Mouse (Mus musculus) lung, postnatal 25 days (tissue): ENCODE results near the gene Sfxn2.

Experiments used
- DNase-seq: peaks from one replicate; pipeline ENCODE4 v3.0.0; 2022; ENCODE audit warnings: low spot score

Gene Sfxn2

DNA sequence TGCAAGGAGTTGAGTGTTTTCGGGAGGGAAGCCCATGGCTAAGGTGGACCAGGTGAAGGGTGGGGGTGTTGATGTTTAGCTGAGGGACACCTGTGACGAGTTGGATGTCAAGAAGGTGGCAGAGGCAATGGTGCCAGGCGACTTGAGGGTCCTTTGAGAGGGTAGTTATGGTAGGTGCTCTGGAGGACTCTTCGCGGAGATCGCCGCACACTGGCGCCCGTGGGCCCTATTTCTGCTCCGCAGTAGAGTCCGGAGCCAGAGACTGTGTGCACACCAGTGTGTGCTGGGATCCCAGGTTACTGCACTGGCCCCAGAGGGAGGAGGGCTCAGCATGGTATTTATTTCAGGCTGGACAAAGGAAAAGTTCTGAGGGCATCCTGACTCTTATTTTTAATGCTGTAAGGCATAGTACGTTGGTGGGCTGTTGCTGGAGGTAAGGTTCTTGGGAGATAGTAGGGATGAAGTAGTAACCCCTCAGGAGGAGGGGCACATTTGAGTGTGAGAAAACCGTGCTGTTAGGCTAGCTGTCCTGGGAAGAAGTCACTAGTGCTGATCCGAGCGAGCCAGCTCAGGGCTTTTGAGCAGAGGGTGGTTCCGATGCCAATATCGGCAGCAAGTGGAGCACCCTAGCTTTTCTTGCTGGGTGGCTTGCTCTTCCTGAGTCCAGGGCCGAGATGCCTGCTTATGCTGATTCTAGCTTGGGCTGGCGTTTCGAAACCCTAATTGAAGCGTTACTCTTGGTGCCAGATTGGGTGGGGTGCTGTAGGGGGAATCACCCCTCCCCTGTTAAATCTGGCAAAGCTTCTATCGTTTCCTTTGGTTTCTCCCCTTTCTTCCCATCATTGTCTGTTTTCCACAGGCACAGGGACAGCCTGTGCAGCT lies 26.5 kb downstream of the Sfxn2 start:
- peak; percentile 51 for DNase-seq

DNA sequence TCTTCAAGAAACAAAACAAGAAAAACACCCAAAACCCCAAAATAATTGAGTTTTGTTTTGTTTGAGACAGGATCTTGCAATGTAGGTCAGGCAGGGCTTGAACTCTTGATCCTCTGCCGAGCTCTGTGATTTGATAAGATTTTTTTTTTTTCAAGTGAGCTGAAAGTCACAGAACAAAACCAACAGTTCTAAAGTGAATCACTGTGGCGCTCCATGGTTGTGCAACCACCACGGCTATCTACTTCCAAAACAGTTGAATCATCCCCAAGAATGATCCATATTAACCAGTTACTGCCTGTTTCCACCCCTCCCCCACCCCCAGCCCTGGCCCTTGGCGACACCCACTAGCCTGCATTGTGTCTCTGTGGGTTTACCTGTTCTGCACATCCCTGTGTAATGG lies 27.2 kb downstream of the Sfxn2 start:
- no peak for DNase-seq

DNA sequence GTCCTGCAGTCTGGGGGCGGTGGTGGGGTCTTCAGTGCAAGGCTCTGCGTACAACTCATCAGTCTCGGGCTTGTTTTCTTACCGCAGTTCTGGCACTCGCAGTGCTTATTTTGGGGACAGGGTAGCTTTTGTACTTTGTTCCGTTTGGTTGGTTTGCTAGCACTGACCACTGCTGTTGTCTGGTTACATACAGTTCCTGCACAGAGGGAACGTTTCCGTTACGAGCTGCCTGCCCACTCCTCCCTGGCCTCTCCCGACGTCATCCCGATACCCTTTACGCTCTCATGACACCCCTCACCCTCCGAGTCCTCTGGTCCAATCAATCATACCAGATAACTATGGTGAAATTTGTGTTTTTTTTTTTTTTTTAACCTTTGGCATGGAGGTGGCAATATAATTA lies 28.3 kb downstream of the Sfxn2 start:
- DNase-seq, result no peak

DNA sequence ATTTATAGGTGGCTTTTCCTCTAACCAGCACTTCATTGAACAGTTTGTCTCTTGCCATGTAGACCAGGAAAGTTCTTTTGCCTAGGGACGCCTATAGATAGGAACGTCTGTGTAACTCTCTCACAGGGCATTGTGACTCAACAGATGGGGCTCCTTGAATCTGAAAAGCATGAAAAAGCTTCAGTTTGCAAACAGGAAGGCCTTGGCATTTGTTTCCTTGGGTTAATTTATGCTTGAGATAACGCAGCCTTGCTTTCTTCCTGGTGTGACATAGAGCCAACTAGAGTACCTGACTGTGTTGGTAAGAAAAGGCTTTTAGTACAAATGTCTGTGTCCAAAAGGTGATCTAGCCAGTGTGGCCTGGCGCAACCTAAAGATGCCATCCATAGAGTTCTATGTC lies 29.2 kb downstream of the Sfxn2 start:
- DNase-seq, result no peak

DNA sequence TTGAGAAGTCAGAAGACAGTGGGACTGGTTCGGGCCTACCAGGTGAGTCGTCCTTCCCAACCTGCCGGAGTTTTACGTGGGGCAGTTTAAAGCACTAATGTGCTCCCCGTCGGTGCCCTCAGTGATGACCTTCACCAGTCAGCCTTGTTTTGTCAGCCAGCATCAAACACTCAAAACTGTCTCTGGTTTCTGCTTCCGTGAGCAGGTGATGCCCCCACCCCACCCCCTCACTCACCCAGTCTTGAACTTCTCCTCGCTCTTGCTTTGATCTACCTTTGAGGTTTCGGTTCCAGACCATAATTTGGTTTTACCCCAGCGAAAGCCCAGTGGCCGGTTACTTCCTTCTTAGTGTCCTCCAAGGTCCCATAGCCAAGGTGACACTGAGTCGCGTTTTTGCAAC lies 33.6 kb downstream of the Sfxn2 start:
- no peak for DNase-seq

DNA sequence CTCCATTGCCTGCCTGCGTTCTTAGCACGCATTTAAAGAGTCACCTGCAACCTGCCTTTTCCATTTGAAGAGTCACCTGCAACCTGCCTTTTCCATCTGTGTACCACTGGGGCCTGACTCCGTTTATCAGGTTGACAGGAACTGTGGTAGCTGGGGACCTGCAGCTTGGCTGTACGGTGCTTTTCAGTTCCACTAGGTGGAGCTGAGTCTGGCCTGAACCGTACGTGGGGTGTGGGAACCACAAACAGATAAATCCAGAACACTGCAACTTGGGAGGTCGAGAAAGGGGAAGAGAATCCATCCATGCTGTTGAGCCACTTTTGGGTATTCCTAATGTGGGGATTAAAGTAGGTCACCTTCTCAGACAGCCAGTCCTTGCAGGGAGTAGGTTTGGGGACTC lies 34.3 kb downstream of the Sfxn2 start:
- peak; percentile 52 for DNase-seq

DNA sequence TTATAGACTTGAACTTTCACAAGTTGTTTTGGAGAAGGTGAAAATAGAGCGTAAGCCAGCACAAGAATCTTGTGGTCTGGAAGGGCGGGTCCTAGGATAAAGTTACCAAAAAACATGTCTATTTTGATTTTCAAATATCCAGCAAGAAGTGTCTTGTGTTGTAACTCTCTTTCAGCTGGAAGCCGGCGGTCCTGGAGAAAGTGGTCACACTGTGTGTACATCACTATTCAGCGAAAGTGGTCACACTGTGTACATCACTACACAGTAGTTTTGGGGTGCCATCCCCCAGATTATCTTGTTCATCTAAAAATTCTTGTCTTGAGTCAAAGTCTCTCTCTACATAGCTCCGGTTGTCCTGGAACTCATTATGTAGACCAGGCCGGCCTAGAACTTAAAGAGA lies 35.0 kb downstream of the Sfxn2 start:
- DNase-seq, result no peak

DNA sequence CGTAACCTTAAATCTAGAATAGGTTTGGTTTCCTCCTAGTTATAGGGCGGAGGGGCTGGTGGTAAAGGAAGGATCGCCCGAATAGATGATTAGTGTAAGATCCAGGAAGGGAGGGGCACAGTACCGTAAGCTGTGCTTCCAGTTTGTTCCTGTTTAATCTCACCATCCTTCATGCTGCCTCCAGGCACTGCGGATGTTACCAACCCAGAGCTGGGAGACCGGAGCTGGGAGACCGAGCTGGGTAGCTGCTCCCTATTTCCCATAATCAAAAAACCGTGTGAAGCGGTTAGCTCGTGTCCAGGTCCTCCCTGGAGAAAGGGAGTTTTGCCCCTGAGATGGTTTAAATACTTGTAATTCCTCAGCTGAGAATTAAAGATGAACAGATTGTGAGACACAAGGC lies 43.2 kb downstream of the Sfxn2 start:
- DNase-seq, result no peak

DNA sequence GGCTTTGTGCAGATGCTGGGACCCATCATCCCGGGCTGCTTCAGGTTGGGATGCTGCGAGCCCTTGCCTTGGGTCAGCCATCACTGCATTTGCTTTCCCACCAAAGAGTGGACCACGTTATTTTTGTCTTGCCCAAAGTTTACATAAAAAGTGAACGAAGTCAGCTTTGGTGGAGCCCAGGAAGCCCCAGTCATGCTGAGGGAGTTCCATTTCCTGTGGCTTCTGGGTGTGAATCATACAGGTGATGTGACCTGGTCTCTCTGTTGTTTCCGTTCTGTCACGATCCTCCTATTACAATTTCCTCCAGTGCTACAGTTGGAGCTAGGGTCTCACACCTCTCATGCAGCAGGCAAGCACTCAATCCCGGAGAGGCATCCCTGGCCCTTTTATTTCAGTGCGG lies 44.2 kb downstream of the Sfxn2 start:
- DNase-seq, result no peak

DNA sequence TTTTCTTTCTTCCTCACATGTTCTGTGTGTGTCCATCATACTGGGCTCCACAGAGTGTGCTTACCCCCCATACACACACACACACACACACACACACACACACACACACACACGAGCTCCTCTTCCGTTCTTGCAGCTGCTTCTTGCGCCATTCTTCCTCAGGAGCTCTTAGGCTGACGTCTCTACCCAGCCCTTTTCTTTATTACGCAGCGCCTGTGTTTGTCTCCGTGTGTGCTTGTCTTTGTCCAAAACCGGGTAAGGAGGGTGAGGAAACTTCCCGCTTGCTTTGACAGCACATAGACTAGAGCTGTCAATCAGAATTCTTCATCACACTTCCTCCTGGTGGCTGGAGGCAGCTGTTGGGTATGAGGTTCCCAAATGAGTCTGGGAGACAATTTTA lies 45.2 kb downstream of the Sfxn2 start:
- peak; percentile 59 for DNase-seq

DNA sequence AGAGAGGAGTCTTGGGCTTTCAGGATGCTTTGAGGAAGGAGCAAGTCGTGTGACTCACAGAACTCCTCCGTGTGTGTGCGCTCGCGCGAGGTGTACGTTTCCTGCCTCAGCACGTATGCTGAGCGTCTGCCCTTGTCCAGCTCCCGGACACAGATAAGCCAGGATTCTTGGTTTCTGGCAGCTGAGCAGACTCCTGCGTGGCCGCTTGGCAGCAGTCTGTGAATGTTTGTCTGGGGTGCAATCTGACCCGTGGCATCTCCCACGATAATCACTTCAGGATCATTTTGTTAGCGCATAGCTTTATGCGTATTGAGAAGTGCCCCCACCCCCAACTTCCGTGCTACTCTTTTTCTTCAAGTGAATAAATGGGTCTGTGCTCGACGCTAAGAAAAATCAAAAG lies 45.8 kb downstream of the Sfxn2 start:
- DNase-seq, result no peak

DNA sequence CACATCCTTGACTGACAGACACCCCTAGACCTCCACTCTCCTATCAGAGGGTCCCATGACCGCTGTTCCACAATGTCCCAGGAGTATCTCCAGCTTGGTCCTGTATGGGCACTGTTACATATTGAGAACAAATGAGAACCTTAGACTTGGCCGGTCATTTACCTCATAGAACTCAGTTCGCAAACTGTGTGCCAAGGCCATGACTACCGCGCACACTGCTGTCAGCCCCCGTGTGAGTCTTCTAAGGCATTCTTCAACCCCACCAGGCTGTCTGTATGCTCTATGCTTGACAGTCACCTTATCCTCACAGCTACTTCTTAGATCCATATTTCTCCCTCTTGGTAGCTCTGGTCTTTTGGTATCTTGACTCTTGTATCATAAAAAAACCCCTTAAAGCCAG lies 46.4 kb downstream of the Sfxn2 start:
- no peak for DNase-seq

DNA sequence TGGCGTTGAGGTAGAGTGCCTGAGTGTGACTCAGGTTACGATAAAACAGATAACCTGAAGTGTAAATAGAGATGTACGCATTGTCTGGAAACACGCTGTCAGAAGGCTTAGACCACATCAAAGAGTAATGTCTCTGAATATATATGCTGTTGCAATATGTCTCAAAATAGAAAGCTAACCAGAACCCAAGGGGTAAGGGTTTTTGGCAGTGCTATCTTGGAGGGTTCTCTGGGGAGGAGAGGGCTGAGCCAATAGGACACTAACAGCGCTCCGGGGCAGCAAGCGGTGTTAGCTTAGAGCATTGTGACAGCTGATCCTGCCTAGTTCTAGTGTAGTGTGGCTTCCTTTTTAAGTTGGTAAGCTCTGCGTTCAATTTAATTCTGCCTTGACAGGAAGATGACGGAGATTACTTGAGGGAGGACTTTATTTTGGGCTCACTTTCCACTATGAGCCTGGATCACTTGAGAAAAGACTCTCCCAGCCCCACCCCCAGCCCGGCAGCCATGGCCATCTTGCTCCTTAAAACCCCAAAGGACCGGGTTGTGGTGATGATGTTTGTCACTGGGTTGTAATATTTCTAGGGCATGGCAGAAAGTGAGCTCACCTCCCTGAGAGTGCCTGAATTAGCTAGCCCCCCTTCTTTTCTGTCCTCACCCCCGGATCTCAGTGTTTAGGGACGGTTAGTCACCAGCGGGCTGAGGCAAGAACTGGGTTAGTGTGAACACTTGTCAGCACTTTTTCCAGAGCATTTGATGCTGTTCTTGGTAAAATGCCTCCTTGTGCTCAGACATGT lies 47.0 kb downstream of the Sfxn2 start:
- DNase-seq, result no peak

DNA sequence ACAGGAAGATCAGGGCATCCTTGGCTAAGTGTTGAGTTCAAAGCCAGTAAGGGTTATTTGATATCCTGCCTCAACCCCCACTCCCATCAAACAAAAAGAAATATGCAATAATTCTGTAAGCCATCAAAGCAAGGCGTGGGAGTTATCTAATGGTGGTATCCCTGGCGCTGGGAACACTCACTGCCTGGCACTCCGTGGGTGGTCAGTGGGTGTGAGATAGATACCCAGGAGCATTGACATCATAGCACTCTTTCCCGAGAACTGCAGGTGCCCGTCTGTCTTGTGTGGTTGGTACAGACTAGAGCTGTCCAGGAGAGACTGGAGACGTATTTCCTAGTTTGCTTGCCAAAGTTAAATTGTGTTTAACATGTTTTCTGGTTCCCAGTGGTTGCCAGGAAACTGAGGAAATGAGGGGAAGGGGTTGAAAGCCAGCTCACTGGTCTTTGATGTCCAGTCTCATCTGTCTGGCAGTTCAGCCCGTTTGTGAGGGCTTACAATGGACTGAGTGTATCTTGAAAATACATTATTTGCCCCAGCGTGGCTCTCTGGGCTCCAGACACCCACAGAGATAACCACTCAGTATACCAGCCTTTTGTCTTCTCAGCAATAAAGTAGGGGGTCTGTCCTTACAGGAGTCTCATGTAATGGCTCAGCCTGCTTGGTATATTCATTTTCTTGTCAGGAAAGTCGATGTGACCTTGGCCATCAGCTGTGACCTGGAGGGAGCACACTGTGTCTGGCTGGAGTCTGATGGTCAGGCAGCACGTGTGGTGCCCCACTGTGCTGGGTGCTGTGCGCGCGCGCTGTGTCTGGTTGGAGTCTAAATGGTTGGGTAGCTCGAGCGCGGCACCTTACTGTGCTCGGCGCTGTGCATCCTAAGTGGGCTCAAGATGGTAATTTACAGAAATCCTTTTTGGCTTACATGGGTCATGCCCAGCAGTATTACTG lies 48.3 kb downstream of the Sfxn2 start:
- DNase-seq, result no peak

DNA sequence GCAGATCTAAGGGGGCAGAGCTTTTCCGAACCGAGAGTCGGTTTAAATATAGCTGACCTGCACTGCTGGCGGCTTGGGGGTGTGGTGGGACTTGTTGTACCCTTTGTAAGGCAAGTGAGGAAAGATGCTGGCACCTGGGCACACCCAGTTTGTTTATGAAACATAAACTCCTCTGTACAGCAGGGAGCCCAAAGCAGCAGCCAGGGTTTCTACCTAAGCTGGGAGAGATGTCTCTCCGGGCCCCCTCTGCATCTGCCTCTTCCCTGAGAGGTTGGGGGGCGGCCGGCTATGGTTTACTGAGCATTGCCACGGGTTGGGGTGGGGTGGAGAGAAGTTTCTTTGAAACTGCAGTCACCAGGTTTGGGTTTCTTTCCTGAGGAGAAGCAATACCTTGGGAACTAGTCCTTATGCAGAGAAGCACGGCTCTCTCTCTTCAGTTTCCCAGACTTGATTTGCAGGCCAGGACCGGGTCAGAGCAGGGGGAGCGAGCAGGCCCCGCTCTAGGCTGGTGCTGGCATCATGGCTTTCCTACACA lies 49.6 kb downstream of the Sfxn2 start:
- DNase-seq, result no peak

DNA sequence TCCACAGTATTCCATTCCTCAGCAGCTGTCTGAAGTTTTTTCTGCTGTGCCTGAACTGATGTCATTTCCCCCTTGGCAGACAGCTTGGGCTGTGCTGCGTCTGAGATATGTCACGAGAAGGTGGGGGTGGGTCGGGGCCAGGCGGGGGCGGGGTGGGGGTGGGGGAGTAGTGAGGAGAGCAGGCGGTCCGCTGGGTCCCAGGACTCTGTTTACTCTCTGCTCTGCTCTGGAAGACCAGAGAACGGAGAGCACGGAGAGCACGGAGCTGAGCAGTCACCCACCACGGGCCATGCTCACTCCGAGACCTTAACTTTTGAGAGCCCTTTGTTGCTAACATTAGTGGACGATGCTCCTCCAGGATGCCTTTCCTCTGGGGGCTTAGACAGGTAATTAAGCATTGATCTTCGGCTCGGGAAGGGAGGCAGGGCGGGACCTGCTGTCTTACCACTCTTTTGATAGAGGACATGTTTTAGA lies 50.1 kb downstream of the Sfxn2 start:
- DNase-seq, result peak; percentile 72

DNA sequence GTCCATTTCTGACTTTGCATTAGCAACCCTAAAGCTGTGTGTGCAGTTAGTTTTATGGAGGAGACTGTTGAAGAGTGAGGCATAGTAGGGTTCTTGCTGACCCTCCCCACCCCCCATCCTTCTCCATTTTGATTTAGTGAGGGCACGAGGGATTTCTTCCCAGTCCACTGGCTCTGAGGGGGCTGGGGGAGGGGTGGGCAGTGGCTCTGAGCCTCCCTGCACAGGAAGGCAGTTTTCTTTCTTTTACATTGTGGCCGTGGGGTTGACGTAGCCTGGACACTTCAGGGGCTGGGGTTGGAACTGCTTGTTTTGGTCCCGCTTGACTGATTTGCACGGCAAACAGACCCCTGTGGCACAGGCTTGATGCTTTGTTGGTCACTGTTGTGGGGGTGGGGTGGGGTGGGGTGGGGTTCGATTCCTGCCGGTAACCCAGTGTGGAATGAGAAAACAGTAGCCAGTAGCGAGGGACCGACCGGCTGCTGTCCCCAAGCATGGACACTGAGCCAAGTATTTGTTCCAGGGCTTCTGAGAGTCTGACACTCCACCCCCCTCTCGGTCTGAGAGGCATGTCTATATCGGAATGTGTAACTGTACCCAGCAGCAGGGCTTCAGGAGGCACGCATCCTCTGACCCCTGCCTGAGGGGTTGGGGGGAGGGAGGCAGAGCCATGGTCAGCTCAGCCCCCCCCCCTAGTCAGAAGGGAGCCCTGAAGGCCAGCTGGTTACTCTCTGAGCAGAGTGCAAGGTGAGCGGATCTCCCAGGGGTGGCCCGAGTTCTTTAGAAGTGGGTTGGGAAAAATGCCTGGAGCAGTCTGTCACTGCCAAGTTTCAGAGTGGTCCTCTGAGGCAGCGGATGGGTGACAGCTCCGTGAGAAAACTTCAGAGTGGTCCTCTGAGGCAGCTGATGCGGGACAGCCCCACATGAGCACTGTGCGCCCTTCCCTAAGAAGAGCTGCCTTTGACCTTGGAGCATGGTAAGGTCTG lies 50.9 kb downstream of the Sfxn2 start:
- DNase-seq, result peak; percentile 87

DNA sequence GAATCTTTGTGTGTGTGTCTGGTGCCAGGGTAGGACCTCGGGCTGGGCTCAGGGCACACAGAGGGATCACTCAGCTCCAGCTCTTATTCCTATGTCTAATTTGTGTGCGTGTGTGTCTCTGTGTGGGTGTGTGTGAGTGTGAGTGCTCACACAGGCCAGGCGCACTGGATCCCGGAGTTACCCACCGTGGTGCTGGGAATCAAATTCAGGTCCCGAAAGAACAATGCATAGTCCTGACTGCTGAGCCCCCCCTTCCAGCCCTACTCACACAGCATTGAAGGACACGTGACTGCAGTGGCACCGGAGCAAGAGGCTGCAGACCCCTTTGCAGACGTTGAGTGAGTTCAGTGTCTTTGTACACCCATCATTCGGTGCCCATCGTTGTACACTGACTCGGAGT lies 51.9 kb downstream of the Sfxn2 start:
- DNase-seq, result no peak

DNA sequence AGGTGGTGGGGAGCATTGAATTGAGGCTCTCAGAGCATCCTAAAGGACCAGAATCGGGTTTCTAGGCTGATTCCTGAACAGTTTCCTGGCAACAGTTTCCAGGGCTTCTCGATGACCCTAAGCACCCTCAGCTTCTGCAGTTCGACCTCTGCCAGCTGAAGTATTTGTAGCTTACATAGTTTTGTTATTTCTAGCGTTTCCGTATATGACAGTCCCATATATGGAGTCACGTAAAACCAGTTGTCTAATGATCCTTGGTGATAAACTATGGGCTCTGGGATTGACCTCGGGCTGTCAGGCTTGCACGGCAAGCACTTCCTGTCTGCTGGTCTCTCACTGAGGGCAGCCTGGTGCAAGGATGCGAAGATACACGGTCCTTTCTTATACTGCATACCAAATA lies 52.4 kb downstream of the Sfxn2 start:
- DNase-seq, result no peak

DNA sequence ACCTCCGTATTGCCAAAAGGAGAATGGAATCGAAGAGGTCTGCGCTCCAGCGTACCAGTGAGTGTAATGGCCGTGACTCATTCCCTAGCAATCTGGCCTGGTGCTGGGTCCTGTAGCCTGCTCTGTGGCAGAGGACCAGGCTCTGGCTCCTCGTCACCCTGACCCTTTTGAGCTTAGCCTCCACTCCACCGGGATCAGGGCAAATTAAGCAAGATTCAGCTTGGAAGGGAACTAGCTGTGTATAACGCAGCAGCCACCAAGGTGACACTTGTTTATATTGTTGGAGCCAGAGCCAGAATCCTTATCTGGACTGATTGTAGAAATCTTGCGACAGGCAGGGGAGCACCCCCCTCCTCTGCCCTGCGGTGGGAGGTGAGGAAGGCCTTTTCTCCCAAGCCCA lies 55.2 kb downstream of the Sfxn2 start:
- DNase-seq, result peak; percentile 74

DNA sequence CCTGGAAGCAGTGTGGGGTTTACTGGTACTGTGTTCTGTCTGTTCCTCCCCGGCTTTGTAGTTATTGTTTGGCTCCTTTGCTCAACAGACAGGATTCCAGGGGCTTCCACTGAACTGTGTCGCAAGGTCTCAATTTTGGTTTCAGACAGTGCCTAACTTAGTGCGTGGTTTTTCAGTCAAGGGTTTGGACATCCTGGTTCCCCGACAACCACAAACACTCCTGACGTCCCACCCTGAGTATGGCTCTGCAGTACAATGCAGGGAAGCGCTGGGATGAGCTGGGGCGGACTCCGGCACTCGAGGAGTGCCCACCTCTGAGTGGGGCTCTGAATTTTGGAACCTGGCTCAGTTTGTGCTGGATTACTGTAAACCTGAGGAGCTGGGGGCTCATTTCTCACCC lies 56.6 kb downstream of the Sfxn2 start:
- DNase-seq, result no peak
